Mouse (Mus musculus): ENCODE measurements around the gene Arhgap15.
A peak's percentile ranks its signal among the peaks of the same experiment; 100 is the strongest.

Gene Arhgap15

GRCm38 (mm10) chr2:44304261-44304970 lies 555.8 kb downstream of the Arhgap15 start:
- DNase-seq (ENCODE audit: low read depth, low spot score) = no peak

- no peak for DNase-seq (ENCODE audit: low read depth, low spot score)
Observed at GRCm38 (mm10) chr2:44304971-44305808, 556.6 kb downstream of the Arhgap15 start.

- no peak for DNase-seq (ENCODE audit: low read depth, low spot score)
Observed at GRCm38 (mm10) chr2:44306137-44306536, 557.5 kb downstream of the Arhgap15 start.

- no peak for DNase-seq (ENCODE audit: low read depth, low spot score)
Observed at GRCm38 (mm10) chr2:44309124-44309523, 560.5 kb downstream of the Arhgap15 start.

- no peak for DNase-seq (ENCODE audit: low read depth, low spot score)
Observed at GRCm38 (mm10) chr2:44309556-44309955, 560.9 kb downstream of the Arhgap15 start.

GRCm38 (mm10) chr2:44310095-44310748 lies 561.6 kb downstream of the Arhgap15 start:
- no peak for DNase-seq (ENCODE audit: low read depth, low spot score)

GRCm38 (mm10) chr2:44311216-44311615 lies 562.6 kb downstream of the Arhgap15 start:
- DNase-seq (ENCODE audit: low read depth, low spot score) = no peak

- no peak for DNase-seq (ENCODE audit: low read depth, low spot score)
Observed at GRCm38 (mm10) chr2:44313573-44313972, 564.9 kb downstream of the Arhgap15 start.

GRCm38 (mm10) chr2:44318436-44318835 lies 569.8 kb downstream of the Arhgap15 start:
- no peak for DNase-seq (ENCODE audit: low read depth, low spot score)

GRCm38 (mm10) chr2:44319479-44319878 lies 570.9 kb downstream of the Arhgap15 start:
- DNase-seq (ENCODE audit: low read depth, low spot score) = no peak

- no peak for DNase-seq (ENCODE audit: low read depth, low spot score)
Observed at GRCm38 (mm10) chr2:44323813-44324212, 575.2 kb downstream of the Arhgap15 start.

- DNase-seq (ENCODE audit: low read depth, low spot score) = no peak
Observed at GRCm38 (mm10) chr2:44333295-44333694, 584.7 kb downstream of the Arhgap15 start.

- DNase-seq (ENCODE audit: low read depth, low spot score) = no peak
Observed at GRCm38 (mm10) chr2:44334006-44334405, 585.4 kb downstream of the Arhgap15 start.

GRCm38 (mm10) chr2:44334517-44334916 lies 585.9 kb downstream of the Arhgap15 start:
- DNase-seq (ENCODE audit: low read depth, low spot score) = peak; percentile 24

- DNase-seq (ENCODE audit: low read depth, low spot score) = no peak
Observed at GRCm38 (mm10) chr2:44336720-44337354, 588.2 kb downstream of the Arhgap15 start.

- DNase-seq (ENCODE audit: low read depth, low spot score) = no peak
Observed at GRCm38 (mm10) chr2:44338467-44338866, 589.8 kb downstream of the Arhgap15 start.

- DNase-seq (ENCODE audit: low read depth, low spot score) = no peak
Observed at GRCm38 (mm10) chr2:44341091-44341571, 592.5 kb downstream of the Arhgap15 start.

- no peak for DNase-seq (ENCODE audit: low read depth, low spot score)
Observed at GRCm38 (mm10) chr2:44344861-44345260, 596.2 kb downstream of the Arhgap15 start.

GRCm38 (mm10) chr2:44345325-44345945 lies 596.8 kb downstream of the Arhgap15 start:
- no peak for DNase-seq (ENCODE audit: low read depth, low spot score)

GRCm38 (mm10) chr2:44346184-44346583 lies 597.6 kb downstream of the Arhgap15 start:
- DNase-seq (ENCODE audit: low read depth, low spot score) = no peak

GRCm38 (mm10) chr2:44347781-44348180 lies 599.2 kb downstream of the Arhgap15 start:
- no peak for DNase-seq (ENCODE audit: low read depth, low spot score)

Measured in skeletal muscle tissue, adult 2 months (tissue).